Mouse (Mus musculus) right cerebral cortex, postnatal 36 days (tissue): ENCODE data around the gene Defb41.
"Not testable (repeated sequence)": the region's sequence is repeated elsewhere in the genome, so short reads cannot be mapped to it uniquely, and the experiment has no call there.

ENCODE experiments used
- DNase-seq, 2 experiments: peaks; one replicate each; pipeline ENCODE4 v3.0.0; 2022; ENCODE audit warnings: low spot score in 2 of 2, mixed read lengths in 1 of 2

Defb41 gene

DNA sequence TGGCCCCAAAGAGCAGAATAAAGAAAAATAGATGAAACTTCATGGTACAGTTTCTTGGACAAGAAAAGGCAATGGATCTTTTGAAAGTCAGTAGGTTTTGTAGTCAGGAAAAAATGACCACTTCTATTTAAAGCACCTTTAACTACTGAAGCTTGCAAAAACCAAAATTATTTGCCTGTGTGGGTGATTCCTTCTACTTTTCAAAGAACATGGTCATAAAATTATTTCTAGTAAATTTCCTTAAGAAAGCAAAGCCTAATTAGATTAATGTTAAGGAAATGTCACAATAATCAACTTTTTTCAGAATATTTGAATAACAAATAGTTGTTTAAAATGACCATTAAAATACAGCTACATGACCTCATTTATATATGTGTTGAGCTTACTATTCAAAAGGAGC, at the start of gene Defb41:
Defb41 (minus strand) TSS at position 101 of the 400 bp plus-strand sequence.
- no peak for DNase-seq

DNA sequence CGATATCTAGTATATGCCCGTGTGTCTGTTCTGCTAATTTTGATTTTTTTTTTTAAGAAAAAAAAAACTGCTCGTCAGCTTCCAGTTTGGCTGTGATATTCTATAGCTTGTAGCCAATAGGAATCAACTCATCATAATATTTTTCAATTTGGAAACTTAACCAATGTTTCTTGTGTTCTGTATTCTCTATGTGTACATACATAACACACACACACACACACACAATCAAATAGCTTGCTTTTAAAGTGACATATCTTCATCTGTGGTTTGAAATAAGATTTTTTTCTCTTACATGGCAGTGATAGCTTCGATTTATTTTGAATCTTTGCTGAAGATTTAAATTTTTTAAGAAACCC, 43.5 kb upstream of the Defb41 start:
- no peak for DNase-seq

DNA sequence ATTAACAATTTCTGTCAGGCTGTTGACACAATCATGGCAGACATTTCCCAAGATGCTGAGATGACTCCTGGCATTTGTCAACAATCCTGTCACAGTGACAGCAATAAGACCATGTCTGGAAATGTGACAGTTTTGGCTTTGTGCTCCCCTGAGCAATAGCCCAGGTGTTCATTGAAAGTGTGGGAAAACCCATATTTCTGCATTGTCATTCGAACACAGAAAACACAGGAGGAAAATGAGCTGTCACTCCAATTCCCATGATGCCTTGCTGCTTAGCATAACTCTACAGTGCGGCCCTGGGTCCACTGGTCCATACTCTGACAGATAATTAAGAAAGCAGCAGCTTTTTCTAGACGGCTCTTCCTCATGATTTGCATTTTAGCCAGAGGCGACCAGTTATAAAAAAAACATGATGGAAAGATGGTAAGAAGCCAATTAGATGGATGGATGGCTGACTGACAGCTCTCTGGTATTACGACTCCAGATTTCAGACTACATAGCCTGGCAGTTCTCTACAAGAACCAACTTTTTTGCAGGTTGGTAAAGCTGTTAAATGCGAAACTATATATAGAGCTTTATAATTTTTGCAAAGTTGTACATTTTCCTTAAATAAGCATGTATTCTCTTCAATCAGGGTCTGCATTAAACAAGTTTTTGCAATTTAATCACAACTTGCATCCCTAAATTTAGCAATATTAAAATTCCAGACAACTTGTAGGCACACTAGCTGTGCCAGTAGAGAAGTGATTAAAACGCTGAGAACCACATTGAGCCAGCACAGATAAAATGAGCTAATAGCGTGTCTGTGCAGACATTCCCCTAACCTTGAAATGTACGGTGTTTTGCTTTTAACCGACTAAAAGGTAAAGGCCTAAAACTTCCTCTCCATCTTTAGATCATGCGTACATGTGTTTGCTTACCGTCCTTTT, 42.9 kb upstream of the Defb41 start:
- DNase-seq: no peak

GRCm38 (mm10) chr1:18292515-18292914, 27.6 kb upstream of the Defb41 start:
- no peak for DNase-seq

- no peak for DNase-seq
Measured at GRCm38 (mm10) chr1:18288860-18289259, 23.9 kb upstream of the Defb41 start.

- DNase-seq: no peak
Measured at GRCm38 (mm10) chr1:18287371-18287770, 22.4 kb upstream of the Defb41 start.

GRCm38 (mm10) chr1:18271095-18271494, 6.2 kb upstream of the Defb41 start:
- no peak for DNase-seq

DNA sequence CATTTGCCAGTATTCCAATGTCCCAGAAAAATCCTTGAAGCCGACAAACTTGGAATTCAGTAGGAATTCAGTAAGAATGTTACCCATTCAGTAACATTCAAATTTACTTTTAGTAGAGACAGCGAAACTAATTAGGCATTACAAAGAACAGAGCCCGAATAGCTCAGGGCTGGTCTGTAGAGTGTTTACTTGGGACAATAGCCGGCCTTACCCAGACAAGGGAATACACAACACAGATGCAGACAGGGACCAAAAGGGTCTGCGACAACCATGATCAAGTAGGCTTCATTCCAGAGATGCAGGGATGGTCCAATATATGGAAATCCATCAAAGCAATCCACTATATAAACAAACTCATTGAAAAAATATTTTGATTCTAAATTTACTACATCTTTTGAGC, 3.9 kb upstream of the Defb41 start:
- DNase-seq: no peak

- not testable (repeated sequence) for DNase-seq
Measured at GRCm38 (mm10) chr1:18245801-18246580, 18.9 kb downstream of the Defb41 start.

- no peak for DNase-seq
Measured at GRCm38 (mm10) chr1:18237343-18237742, 27.6 kb downstream of the Defb41 start, which contains the start of gene Defb18. Gene Defb18, minus strand, starts transcription at chr1:18237443.

- no peak for DNase-seq
Measured at GRCm38 (mm10) chr1:18223385-18223945, 41.5 kb downstream of the Defb41 start.
